Mouse (Mus musculus): ENCODE results near the gene Sntn.

Sntn gene

GRCm38 (mm10) chr14:13670576-13670975 lies at the start of gene Sntn:
Gene Sntn (plus strand): TSS chr14:13670876.
- no peak for DNase-seq

GRCm38 (mm10) chr14:13649865-13650264 lies 20.8 kb upstream of the Sntn start:
- DNase-seq: no peak

GRCm38 (mm10) chr14:13651039-13651438 lies 19.6 kb upstream of the Sntn start:
- DNase-seq: no peak

- no peak for DNase-seq
These were observed 19.0 kb upstream of the Sntn start for GRCm38 (mm10) chr14:13651541-13652298.

- DNase-seq: no peak
These were observed 16.0 kb downstream of the Sntn start for GRCm38 (mm10) chr14:13686716-13687115.

GRCm38 (mm10) chr14:13690426-13690825 lies 19.8 kb downstream of the Sntn start:
- no peak for DNase-seq

- no peak for DNase-seq
These were observed 61.6 kb downstream of the Sntn start for GRCm38 (mm10) chr14:13732263-13732662.

Measured in kidney, postnatal 10 days (tissue).